Mouse (Mus musculus) liver, adult 2 months (tissue): ENCODE data around the gene Dnajc22.

Source experiments
- CTCF ChIP-seq: fragments of 200-500 bp; IDR thresholded peaks from 2 replicates; pipeline ENCODE4 v1.5.1; 2011; ENCODE audit warnings: low read depth, low read length, control low read depth
- POLR2A ChIP-seq: fragments of 200-500 bp; IDR thresholded peaks from 2 replicates; pipeline ENCODE4 v1.6.1; 2011; ENCODE audit warnings: low read length, control low read depth; ENCODE audit not compliant: insufficient read depth; ENCODE audit errors: extremely low read depth

- TF ChIP-seq CTCF (no peak), POLR2A (no peak)
These were observed 7.0 kb upstream of the Dnajc22 start for GRCm38 (mm10) chr15:99085997-99086396.
